Mouse (Mus musculus) midbrain, embryonic 11.5 days (tissue): ENCODE results near the gene Snrpd3. TPM values are rescaled to one million over a fixed set of nuclear protein-coding genes. Genes with fewer than 3 reads are reported as not detected.

Experiments used
- ATAC-seq: fragments of 200-750 bp; cut with Nextera tagmentation; 2 replicates; pipeline ENCODE4 v1.8.0; 2017; ENCODE audit warnings: moderate TSS enrichment, moderate library complexity; ENCODE audit not compliant: low FRiP score
- DNase-seq: peaks from one replicate; pipeline ENCODE4 v3.0.0; 2015; ENCODE audit warnings: low spot score; ENCODE audit errors: missing footprints
- H3K27ac ChIP-seq: fragments of 300-500 bp; sonication (generic); 2 replicates; pipeline ENCODE4 v1.5.1; 2014; ENCODE audit warnings: low read depth, low read length
- H3K27me3 ChIP-seq: fragments of 300-500 bp; sonication (generic); 2 replicates; pipeline ENCODE4 v1.6.1; 2014; ENCODE audit warnings: mild to moderate bottlenecking, low read length, moderate library complexity, mixed read lengths; ENCODE audit not compliant: control insufficient read depth, insufficient read depth
- H3K36me3 ChIP-seq: fragments of 300-500 bp; sonication (generic); 2 replicates; pipeline ENCODE4 v1.6.1; 2014; ENCODE audit warnings: mild to moderate bottlenecking, low read length, moderate library complexity, mixed read lengths; ENCODE audit not compliant: control insufficient read depth, insufficient read depth
- H3K4me1 ChIP-seq: fragments of 300-500 bp; sonication (generic); 2 replicates; pipeline ENCODE4 v1.6.1; 2014; ENCODE audit warnings: low read length; ENCODE audit not compliant: control insufficient read depth, insufficient read depth
- H3K4me2 ChIP-seq: fragments of 300-500 bp; sonication (generic); 2 replicates; pipeline ENCODE4 v1.6.1; 2014; ENCODE audit warnings: mild to moderate bottlenecking, moderate library complexity
- H3K4me3 ChIP-seq: fragments of 300-500 bp; sonication (generic); 2 replicates; pipeline ENCODE4 v1.5.1; 2014; ENCODE audit warnings: low read depth, low read length
- H3K9ac ChIP-seq: fragments of 300-500 bp; sonication (generic); 2 replicates; pipeline ENCODE4 v1.6.1; 2014; ENCODE audit warnings: low read length
- H3K9me3 ChIP-seq: fragments of 300-500 bp; sonication (generic); 2 replicates; pipeline ENCODE4 v1.6.1; 2016; ENCODE audit warnings: low read length; ENCODE audit not compliant: control insufficient read depth
- WGBS: fragments of 180-500 bp; shearing (Covaris S2); extraction: QIAGEN DNeasy Blood & Tissue Kit; methylation state at CpG from one replicate; pipeline ENCODE4 v1.1.7; 2014; 5-methylcytosine and 5-hydroxymethylcytosine counted together
- polyA plus RNA-seq: library from polyadenylated mRNA; unstranded; fragments of >200 nt; fragmentation: Nextera tagmentation; extraction: Ambion mirVana; gene quantifications from 2 replicates; pipeline ENCODE4 v1.2.1, GENCODE M21; 2014

Snrpd3 gene
- polyA plus RNA-seq, 1 experiment from 2014 or later: 208 TPM

DNA sequence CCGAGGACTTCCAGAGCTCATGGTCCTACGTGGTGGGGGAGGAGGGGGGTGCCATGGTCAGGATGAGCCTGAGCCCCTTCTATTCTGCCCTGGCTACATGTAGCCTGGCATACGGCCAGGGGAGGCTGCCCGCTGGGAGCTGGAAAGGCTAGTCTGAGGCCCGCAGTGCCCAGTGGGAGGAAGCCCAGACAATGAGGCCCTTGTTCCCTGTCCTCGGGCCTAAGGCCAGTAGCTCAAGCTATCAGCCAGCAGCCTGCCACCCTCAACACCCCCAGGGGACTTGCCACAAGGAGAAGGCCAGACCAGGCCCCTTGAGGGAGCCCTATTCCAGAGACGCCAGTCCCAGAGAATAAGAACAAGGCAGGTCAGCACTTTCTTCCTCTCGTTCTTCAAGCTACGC, 38.7 kb downstream of the Snrpd3 start:
- H3K36me3 ChIP-seq: no peaks in the 10 kb centered on the region
- H3K4me1 ChIP-seq: peaks cover 9% of the 10 kb centered on the region
- no peaks in the 10 kb centered on the region for H3K9me3 ChIP-seq
- H3K27ac ChIP-seq: no peak overlapping the region
- H3K27me3 ChIP-seq: peaks cover 21% of the 10 kb centered on the region
- DNase-seq (no peak), ATAC-seq (0 out of 2 replicates have a peak, but pooled peaks have one; percentile 3)
- H3K9ac ChIP-seq: no peak overlapping the region
- no peak overlapping the region for H3K4me3 ChIP-seq
- H3K4me2 ChIP-seq: no peak overlapping the region
- 44% methylated on average over 9 of the region's 9 CpGs for WGBS

- H3K36me3 ChIP-seq: no peaks in the 10 kb centered on the region
- DNase-seq (no peak), ATAC-seq (no peak)
- no peak overlapping the region for H3K27ac ChIP-seq
- no peak overlapping the region; the same call in 1 of the 2 replicates for H3K4me2 ChIP-seq
- WGBS: 21% methylated on average over 3 of the region's 3 CpGs
- H3K4me1 ChIP-seq: peaks cover 9% of the 10 kb centered on the region
- no peaks in the 10 kb centered on the region for H3K9me3 ChIP-seq
- peaks cover 25% of the 10 kb centered on the region for H3K27me3 ChIP-seq
- H3K4me3 ChIP-seq: peak overlapping the region; percentile 7; the same call in 1 of the 2 replicates
- no peak overlapping the region for H3K9ac ChIP-seq
Observed at GRCm38 (mm10) chr10:75558515-75558914, 41.2 kb downstream of the Snrpd3 start.

GRCm38 (mm10) chr10:75559041-75559675, 41.8 kb downstream of the Snrpd3 start:
- ATAC-seq: peak; percentile 25; the same call in 1 of the 2 replicates
- peak; percentile 86 for DNase-seq
- peak overlapping the region; percentile 65 for H3K4me2 ChIP-seq
- peaks cover 9% of the 10 kb centered on the region for H3K4me1 ChIP-seq
- WGBS: 3% methylated on average over 14 of the region's 14 CpGs
- H3K36me3 ChIP-seq: no peaks in the 10 kb centered on the region
- peak overlapping the region; percentile 68 for H3K9ac ChIP-seq
- peaks cover 25% of the 10 kb centered on the region for H3K27me3 ChIP-seq
- peak overlapping the region; percentile 48 for H3K4me3 ChIP-seq
- peak overlapping the region; percentile 54 for H3K27ac ChIP-seq
- H3K9me3 ChIP-seq: no peaks in the 10 kb centered on the region

GRCm38 (mm10) chr10:75559676-75560548, 42.6 kb downstream of the Snrpd3 start, which contains the start of gene Lrrc75b:
Lrrc75b (minus strand) TSS chr10:75560330.
- H3K27me3 ChIP-seq: peaks cover 25% of the 10 kb centered on the region
- peak within 1 kb of the TSS; percentile 54 for H3K27ac ChIP-seq
- H3K9me3 ChIP-seq: no peaks in the 10 kb centered on the region
- no peaks in the 10 kb centered on the region for H3K36me3 ChIP-seq
- under 1% methylated on average over 72 of the region's 75 CpGs for WGBS
- DNase-seq: peak; percentile 94
- peak within 1 kb of the TSS; percentile 65 for H3K4me2 ChIP-seq
- H3K4me3 ChIP-seq: peak within 1 kb of the TSS; percentile 48
- peak; percentile 71 for ATAC-seq
- peak within 1 kb of the TSS; percentile 68 for H3K9ac ChIP-seq
- H3K4me1 ChIP-seq: peaks cover 9% of the 10 kb centered on the region

DNA sequence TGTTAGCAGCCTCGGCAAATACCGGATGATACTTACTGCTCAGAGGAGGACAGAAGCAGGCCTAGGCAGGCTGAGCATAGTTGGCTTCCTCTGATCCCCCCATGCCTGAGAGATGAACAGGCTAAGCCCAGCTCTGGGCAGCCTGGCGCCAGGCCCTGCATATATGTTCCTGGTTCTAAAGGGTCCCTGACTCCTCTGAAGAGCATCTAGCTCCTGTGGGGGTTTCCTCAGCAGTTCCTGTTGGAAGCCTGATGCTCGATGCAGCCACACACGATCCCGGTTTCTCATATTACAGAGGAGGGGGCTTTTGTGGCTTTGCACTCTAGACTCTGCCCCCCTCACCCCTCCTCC, 43.2 kb downstream of the Snrpd3 start:
- WGBS: 12% methylated on average over 6 of the region's 6 CpGs
- ATAC-seq (peak; percentile 12; the same call in 1 of the 2 replicates), DNase-seq (no peak)
- H3K4me3 ChIP-seq: peak overlapping the region; percentile 48
- no peak overlapping the region for H3K27ac ChIP-seq
- peaks cover 9% of the 10 kb centered on the region for H3K4me1 ChIP-seq
- H3K36me3 ChIP-seq: no peaks in the 10 kb centered on the region
- H3K9me3 ChIP-seq: no peaks in the 10 kb centered on the region
- peak overlapping the region; percentile 65 for H3K4me2 ChIP-seq
- H3K27me3 ChIP-seq: peaks cover 25% of the 10 kb centered on the region
- peak overlapping the region; percentile 68 for H3K9ac ChIP-seq

- peaks cover 8% of the 10 kb centered on the region for H3K4me1 ChIP-seq
- H3K36me3 ChIP-seq: no peaks in the 10 kb centered on the region
- peak within 1 kb of the TSS; percentile 65 for H3K4me2 ChIP-seq
- peaks cover 25% of the 10 kb centered on the region for H3K27me3 ChIP-seq
- H3K9ac ChIP-seq: peak within 1 kb of the TSS; percentile 68
- H3K4me3 ChIP-seq: peak within 1 kb of the TSS; percentile 48; the same call in 1 of the 2 replicates
- no peak within 1 kb of the TSS for H3K27ac ChIP-seq
- peak; percentile 80 for DNase-seq
- no peaks in the 10 kb centered on the region for H3K9me3 ChIP-seq
- whole genome bisulfite sequencing: 45% methylated on average over 10 of the region's 10 CpGs
- ATAC-seq: no peak
Observed at GRCm38 (mm10) chr10:75561071-75561654, 43.8 kb downstream of the Snrpd3 start, which contains the start of gene Ggt1. Ggt1 (plus strand) TSS chr10:75561604.

- Histone ChIP-seq H3K4me3 (no peak overlapping the region), H3K4me2 (no peak overlapping the region), H3K36me3 (no peaks in the 10 kb centered on the region), H3K4me1 (peaks cover 6% of the 10 kb centered on the region; the same call in 1 of the 2 replicates), H3K9me3 (no peaks in the 10 kb centered on the region), H3K27me3 (peaks cover 25% of the 10 kb centered on the region), H3K27ac (no peak overlapping the region), H3K9ac (no peak overlapping the region)
- ATAC-seq: no peak
- 76% methylated on average over 8 of the region's 8 CpGs for WGBS
- DNase-seq: peak; percentile 77
Observed at GRCm38 (mm10) chr10:75562596-75562995, 45.2 kb downstream of the Snrpd3 start.

GRCm38 (mm10) chr10:75564687-75565265, 47.4 kb downstream of the Snrpd3 start:
- WGBS: 86% methylated on average over 12 of the region's 12 CpGs
- Histone ChIP-seq H3K27me3 (peaks cover 15% of the 10 kb centered on the region), H3K4me2 (no peak overlapping the region), H3K9me3 (no peaks in the 10 kb centered on the region), H3K4me1 (peaks cover 3% of the 10 kb centered on the region; the same call in 1 of the 2 replicates), H3K4me3 (no peak overlapping the region), H3K9ac (no peak overlapping the region), H3K27ac (no peak overlapping the region), H3K36me3 (no peaks in the 10 kb centered on the region)
- DNase-seq (peak; percentile 44), ATAC-seq (no peak)
